Mouse (Mus musculus): ENCODE results near the gene Abtb2.

Gene Abtb2

DNA sequence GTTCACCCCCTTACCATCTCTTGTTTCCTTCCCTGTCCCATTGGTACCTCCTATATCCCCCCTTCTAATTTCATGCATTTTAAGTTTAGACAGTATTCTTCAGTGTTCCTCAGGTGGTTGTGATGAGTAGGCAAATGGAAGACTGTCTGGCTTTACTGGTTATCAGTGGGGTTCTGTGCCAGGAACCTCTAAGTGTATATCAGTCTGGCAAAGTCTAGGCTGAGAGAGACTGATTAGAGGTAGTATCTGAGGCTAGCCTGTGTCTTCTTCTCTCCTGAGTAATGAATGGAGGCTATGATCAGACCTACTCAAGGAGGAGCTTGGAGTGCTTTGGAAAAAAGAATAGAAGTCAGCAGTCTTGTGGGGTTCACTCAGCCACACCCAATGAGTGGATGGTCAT is 18.0 kb downstream of the Abtb2 start:
- peak; percentile 36 for DNase-seq (ENCODE audit: low read depth)

DNA sequence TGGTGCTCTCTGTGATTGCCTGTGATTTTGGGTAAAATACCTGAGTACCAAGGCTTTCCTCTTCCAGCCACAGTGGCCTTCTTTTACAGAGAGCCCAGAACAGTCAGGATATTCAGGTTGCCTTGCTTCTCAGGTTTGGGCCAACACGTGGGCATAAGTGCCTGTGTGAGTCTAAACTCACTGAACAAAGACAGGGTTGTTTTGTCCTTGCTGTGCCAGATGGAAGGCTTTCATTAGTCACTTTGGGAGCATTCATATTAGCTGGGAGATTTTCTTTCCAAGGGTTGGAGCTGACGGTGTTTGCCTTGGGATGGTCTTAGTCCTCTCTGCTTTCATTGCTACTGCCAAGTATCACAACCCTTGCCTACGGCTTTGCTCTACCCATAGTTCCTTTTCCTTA is 20.3 kb downstream of the Abtb2 start:
- DNase-seq (ENCODE audit: low read depth) = no peak

DNA sequence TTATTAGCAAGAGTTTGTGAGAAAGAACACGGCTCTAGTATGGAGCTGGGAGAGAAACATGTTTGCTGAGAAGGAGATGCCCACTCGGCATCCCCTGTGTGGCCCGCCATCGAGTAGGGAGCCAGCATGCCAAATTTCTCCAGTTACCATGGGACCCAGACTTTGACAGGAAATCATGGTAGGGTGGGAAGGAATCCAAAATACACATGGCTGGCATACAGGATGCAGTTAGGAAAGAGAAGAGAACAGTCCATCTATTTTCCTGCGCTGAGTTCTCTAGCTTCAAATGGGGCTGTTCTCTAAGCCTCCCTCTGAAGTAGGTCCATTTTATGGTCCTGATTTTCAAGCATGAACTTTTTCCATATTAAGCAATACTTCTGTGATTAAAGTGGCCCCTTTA is 22.7 kb downstream of the Abtb2 start:
- DNase-seq (ENCODE audit: low read depth) = no peak

DNA sequence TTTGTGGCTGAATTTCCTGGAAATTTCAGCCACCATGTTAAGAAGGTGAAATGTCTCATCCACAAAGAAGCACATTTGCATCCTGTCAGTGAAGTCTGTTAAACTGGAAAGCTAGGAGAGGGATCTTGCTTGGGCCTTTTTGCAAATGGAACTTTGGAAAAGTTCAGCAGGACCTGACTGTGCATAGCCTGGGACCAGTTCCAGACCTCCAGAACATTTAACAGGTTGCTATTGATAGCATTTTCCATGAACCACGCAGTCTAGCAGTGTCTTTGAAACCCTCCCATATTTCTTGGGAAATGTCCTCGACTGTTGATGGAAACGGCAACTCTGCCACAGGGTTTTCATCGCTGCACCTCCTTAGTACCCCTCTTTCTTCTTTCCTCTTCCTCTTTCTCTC is 23.3 kb downstream of the Abtb2 start:
- no peak for DNase-seq (ENCODE audit: low read depth)

DNA sequence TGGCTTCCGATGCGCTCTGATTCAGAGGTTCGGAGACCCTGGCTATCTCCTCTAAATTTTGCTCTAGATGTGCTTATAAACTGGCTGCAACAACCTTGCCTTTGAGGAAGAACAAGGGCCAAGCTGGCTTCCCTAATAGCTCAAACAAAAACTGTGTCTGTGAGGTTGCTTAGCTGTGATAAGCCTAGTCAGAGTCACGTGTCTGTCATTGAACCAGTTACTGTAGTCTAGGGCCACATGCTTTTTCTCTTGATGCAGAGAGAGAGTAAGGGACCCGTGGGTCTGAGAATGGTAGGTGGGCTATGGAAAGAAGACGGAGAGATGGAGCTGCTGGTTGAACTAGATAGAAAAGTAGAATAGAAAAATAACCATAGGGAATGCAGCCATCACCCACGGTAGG is 24.5 kb downstream of the Abtb2 start:
- DNase-seq (ENCODE audit: low read depth) = no peak

DNA sequence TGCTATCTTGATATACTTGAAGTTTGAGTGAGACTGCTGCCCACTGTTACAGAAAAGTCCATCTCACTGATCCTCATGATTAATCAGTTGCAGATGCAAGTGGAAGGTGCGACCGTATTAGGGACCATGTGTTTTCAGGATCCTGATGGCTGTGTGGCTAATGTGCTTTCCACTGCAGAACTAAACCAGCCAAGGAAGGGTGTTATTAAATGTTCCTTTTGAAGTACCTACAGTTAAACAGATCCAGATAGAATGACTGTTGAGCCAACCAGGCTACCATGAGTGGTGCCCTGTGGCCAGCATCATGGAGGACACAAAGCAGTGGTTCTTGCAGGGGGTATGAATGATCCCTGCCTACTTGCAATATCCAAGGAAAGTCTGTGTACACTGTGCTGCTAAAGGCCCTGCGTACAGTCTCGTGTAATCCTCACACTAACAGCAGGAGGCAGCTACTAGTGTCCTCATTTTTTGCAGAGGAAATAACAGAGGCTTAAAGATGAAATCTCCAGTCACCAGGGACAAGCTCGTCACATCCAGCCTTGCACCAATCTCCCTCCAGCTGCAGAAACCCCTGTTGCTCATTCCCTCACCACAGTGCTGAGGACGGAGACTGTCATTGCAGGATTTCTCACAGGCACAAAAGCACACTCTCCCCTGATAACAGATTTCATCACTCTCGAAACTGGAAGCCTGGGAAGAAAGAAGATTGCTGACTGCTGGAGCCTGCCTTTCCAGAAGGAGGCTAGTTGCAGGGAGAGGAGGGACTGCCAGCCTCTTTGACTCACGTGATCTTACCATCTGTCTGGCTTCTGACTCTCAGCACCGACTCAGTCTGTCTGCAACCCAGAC is 25.9 kb downstream of the Abtb2 start:
- no peak for DNase-seq (ENCODE audit: low read depth)

DNA sequence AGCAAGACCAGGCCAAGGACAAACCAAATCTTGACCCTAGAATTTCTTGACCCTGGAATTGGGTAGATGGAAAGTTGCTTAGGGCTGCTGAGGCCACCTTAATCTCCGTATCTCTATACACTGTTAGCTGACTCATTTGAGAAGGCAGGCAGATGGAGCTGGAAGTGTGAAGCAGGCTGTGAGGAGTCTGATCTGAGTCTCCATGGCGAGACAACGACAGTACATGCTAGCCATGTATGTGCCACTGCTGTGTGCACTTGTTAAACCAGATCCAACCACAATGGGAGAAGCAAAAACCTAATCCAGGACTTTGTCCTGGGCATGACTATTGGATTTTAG is 26.4 kb downstream of the Abtb2 start:
- no peak for DNase-seq (ENCODE audit: low read depth)

DNA sequence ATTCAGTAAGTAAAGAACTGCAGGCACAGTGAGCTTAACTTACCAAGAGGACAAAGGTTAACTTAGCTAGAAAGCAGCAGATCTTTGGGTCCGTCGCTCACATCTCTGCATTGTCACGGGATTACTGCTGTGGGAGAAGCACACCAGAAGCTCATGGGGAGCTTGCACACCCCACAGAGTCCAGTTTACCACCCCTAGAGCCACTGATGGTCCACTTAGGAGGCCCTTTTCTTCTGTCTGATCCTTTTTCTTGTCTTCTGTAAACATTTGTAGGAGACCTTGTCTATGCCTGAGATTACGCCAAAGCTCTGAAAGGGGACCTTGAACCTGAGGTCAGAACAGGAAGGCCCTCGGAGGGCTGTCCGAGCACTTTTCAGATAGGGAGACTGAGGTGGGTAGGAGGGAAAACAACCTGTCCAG is 28.5 kb downstream of the Abtb2 start:
- no peak for DNase-seq (ENCODE audit: low read depth)

DNA sequence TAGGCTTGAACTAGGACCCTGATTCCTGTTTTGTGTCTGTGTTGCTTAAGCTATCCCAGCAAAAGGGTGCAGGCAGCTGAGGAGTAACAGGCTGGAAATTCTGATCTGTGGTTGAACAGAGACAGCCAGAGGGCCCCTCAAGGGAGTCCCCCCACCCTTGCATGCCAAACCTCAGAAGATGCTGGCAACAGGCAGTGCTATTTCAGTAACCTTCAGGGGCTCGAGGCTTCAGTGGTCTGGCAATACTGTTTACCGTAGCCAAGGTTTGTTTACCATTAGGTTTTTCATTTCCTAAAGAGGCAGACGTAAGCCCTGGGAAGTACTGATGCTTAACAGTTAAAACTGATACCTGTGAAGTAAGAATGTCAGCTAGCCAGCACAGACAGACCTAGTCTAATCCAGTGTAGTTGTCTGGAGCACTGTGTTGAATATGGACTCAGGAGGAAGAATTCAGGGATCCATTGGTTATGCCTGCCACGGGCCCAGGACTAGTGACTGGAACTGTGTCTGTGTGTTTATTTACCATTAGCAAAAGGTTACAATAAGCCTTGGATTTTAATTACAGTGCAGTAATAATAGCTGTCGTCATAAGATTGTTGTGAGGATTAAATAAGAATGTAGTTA is 29.0 kb downstream of the Abtb2 start:
- no peak for DNase-seq (ENCODE audit: low read depth)

DNA sequence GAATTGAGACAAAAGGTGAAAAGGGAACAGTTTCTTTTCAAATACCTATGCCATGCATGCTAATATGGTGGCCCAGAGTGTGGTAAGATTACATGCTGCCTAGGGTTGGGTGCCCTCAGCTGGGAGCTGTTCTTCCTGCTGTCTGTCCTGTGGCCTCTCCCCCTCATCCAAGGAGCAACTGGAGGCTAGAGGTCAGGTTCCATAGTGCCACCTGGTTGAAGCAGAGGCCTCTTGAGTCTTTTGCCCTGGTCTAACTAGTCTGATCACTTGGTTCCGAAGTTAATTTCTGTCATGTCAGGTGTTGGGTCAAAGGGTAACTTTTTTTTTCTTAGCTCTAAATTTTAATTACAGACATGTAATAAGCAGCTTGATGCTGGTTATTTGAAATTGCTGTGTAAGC is 33.2 kb downstream of the Abtb2 start:
- DNase-seq (ENCODE audit: low read depth) = no peak

DNA sequence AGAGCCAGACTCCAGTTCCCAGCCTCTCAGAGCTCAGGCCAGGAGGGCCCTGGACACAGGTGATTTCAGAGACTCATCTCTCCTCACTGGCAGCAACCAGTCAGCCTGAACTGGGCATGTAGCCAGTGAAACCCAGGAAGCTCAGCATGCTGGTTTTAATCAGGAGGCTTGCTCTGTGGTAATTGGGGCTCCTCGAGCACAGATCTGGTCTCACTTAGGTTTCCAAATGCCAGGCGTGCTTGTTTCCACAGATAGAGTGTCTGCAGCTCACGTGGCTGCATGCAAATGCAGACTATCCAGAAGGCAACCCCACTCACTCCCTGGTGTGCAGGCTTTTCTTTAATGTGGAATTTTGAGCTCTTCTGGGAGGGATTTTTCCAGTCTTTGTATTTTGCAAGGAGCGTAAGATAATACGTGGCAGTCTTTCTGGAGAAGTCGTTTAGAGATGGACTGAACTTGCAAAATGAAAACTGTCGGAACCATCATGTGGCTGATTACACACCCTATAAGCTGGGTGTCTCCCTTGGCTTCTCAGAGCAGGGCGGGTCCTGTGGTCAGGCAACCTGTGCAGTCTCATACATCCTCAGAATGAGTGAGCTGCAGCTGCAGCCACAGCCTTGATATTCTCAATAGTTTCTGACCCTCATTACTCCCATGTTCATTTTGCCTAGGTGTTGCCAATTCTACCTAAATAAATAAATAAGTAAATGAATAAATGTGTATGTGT is 34.2 kb downstream of the Abtb2 start:
- DNase-seq (ENCODE audit: low read depth) = no peak

DNA sequence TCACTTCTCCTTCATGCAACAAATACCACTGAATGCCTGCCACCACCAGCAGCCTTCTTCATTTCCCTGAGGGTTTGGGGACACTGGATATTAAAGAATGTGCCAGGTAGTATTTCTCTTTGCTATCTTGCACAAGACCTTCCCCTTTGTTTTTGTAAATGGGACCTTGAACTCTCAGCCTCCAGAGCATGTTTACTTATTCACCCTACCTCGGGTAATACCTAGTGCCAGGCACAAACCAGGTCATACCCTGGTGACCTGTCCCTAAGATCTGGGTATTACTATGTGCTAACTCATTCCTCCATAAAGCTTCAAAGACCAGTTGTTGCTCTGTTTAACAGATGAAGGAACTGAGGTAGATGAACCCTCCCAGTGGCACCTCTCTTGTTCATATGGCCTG is 35.0 kb downstream of the Abtb2 start:
- no peak for DNase-seq (ENCODE audit: low read depth)

DNA sequence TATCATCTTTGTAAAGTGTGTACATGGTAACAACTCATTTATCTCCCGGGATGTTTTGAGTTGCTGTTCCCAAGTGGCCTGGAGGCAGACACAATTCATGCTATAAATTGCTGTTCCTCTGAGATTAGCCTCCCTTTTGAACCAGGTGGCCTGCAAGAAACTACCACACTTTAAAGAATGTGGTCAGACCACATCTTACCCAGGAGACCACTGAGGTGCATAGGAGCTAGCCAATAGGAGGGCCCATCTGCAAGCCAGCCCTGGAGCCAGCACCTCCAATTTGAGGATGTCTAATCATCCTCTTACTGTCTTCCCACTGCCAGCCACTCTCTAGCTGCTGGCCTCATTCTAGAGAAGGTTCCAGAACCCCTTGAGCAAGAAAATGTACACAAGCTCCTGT is 35.4 kb downstream of the Abtb2 start:
- no peak for DNase-seq (ENCODE audit: low read depth)

DNA sequence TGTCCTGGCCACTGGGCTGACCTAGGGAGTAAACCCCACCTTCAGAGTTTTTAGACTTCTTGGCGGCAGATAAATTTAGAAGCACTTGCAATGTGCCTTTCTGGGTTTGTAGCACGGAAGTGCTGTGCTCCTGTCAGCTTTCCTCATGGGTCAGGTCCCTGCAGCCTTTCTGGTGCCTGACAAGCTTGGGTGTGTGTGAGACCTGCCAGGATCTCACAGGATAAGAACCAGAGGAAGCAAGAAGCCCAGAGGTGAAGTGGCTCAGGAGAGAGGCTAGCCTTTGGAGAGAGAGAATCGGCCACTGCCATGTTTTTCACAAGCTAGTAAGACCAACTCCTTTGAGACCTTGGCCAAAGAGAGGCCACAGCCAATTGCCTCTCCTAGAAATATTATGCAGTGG is 37.1 kb downstream of the Abtb2 start:
- no peak for DNase-seq (ENCODE audit: low read depth)

DNA sequence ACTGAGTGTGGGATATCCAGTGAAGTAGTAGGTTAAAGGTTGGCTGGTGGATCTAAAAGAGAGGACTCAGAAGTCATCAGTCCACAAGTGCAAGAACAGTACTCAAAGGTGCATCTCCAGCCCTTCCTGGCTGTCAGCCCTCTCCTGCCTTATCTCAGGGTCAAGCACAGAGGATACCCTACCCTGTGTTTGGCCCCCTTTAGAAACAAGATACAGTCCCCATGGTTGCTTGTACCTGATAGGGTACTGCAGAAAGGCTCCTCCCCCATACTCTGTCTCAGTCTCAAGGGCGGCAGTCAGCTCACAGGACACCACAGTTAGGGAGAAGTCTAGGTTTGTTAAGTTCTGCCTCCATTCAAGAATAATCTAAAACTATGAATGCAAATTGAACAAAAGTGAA is 37.8 kb downstream of the Abtb2 start:
- DNase-seq (ENCODE audit: low read depth) = no peak

DNA sequence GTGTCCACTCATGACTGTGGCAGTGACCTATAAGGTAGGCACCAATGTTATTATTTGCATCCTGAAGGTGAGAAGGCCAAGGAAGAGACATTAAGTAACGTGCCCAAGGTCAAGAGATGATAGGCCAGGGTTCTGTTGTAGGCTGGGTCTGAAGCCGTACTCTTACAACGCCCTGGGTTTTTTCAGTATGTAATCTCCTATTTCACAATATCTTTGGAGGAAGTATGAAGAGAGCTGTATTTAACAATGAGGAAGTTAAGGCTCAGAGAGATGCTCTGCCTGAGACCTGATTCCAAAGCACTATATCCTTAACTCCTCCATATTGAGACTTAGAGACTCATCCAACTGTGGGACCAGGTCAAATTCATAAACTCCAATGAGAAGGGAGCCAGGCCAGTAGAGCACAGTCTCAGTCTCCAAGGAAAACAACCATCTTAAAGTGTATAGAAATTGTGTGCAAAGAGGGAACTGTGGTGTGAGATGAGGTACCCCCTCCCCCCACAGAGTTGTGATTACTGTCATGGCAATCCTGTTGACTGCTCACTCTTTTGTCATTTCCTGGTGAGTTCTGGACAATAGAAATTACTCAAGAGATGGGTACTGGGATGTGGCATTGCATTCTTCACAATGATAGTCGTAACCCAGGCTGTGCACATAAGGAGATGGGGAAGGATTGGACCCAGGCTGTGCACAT is 39.8 kb downstream of the Abtb2 start:
- no peak for DNase-seq (ENCODE audit: low read depth)

DNA sequence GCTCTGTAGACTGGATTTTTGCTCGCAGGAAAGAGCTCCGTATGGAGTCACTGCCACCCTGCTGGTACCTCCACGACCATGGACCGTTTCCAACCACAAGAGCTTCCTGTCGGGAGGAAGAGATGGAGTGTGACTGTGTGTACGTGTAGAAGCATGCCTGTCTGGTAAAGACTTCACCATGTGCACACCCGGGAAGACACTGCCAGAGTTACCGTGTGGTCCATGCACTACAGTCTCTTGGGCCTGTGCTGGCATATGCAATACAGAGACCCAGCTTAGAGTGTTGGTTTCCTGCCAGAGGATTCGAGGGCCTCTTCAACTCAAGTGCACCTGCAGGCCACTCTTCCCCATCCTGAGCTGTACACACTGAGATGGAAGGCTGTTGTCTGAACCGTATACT is 41.8 kb downstream of the Abtb2 start:
- no peak for DNase-seq (ENCODE audit: low read depth)

DNA sequence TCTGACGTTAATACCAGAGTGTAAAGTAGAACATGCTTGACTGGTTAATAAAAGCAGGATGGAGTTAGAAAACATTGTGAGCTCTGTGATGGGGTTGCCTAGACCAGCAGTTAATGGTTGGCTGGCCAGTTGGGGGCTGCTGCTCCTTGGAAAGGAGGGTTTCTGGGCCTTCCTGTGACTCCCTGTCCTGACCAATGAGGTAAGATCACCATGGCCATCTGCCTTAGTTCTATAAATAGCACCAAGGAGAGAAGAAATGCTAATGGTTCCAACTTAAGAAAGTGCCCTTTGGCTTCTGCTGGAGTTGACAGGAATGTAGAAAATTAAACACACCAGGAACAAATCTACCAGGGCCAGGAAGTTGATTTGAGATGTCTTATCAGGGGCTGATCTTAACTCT is 42.8 kb downstream of the Abtb2 start:
- no peak for DNase-seq (ENCODE audit: low read depth)

DNA sequence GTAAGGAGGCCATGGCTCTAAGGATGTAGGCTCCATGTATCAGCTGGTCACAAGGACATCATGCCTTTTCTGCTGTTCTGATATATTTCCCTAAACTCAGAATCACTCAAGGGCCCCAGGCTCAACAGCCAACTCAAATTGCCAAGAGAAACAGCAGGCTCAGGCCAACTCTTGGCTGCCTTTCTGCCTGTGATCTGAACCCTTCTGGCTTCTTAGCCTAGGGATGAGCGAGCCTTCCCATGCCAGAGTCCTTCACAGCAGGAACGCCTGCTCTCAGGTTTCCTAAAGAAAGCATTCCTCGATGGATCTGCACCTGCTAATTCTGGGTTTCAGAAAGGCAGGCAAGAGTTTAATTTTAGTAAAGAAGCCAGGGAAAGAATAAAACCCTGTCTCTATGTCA is 43.4 kb downstream of the Abtb2 start:
- DNase-seq (ENCODE audit: low read depth) = no peak

DNA sequence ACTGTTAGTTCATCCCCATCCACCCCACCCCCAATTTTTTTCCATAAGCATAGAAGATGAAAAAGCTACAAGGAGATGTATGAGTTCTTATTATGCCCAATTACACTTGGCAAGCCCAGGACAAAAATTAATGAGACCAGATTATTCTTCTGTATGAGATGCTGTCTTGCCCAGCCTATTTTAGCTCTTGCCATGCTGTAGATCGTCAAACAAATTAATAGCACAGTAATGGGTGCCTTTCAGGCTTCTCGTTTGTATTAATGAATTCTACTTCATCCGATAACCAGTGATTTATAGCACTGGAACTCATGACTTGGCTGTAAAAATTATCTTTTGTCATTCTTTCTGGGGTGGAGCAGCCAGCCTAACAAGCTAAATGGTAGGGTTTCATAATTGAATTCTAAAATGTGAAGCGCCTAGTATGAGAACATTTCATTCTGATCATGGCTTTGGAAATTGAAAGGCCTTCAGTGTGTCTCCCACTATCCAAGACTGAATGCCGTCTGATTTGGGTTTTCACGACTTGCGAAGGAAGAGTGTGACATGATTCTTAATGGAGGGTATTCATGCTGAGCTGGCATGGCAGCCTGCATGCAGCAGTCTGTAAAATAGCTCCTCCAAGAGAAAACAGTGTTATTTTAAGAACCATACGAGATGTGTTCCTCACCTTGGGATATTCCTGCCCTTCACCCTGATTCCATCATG is 44.9 kb downstream of the Abtb2 start:
- DNase-seq (ENCODE audit: low read depth) = no peak

DNA sequence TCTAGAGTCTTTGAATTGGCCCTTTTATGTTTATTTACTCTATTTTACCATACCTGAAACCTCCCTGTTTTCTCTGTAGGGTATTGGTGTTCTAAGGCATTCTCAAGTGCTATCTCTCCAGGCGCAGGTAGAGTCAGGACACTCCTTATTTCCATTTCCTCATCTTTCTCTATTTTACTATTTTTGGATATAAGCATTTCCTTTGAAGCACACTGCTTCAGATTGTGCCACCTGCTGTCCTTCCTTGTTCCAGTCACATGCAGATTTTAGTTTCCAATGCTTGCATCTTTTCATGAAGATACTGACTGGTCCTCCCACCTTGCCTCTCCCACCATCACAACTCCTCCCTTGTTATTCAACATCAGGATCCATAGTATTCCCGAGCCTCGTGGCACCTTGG is 47.8 kb downstream of the Abtb2 start:
- DNase-seq (ENCODE audit: low read depth) = no peak

DNA sequence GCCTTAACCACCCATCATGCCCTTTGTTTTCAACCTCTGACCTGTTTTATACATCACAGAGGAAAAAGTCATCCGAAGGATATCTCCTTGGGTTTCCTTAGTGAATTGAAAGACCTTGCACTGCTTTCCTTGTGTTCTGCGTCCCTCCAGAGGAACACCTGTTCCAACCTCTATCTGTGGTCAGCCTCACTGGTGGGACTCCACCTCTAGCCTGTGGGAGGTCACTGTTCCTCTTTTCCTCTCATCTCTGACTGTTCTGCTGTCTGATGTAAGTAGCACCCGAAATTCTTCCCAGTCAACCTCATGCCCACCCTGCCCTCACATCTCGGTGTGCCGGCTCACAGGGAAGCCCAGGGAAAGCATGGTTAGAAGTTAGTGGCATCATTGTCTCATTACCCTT is 48.9 kb downstream of the Abtb2 start:
- no peak for DNase-seq (ENCODE audit: low read depth)

Measured in c-Kit-positive CD71-positive TER-119-negative erythroid progenitor cells, embryonic 14.5 days (primary cell).